Mouse (Mus musculus) heart, postnatal 0 days (tissue): ENCODE results near the gene Tenm3.

ENCODE experiments used
- CTCF ChIP-seq: IDR thresholded peaks from 2 replicates; pipeline ENCODE4 v1.5.1; 2016; ENCODE audit warnings: antibody characterized with exemption, control low read depth, low read depth
- EP300 ChIP-seq: IDR thresholded peaks from 2 replicates; pipeline ENCODE4 v1.6.1; 2016; ENCODE audit warnings: antibody characterized with exemption, low read depth

- TF ChIP-seq EP300 (no peak), CTCF (no peak)
Observed at GRCm38 (mm10) chr8:48803070-48803469, 40.7 kb downstream of the Tenm3 start.
